Mouse (Mus musculus) lung, postnatal 0 days (tissue): Measurements from ENCODE around the gene Tpmt. TPM values are rescaled to one million over a fixed set of nuclear protein-coding genes. Genes with fewer than 3 reads are reported as not detected.

Source experiments
- ATAC-seq: fragments of 200-750 bp; cut with Nextera tagmentation; 2 replicates; pipeline ENCODE4 v1.8.0; 2017; ENCODE audit warnings: moderate library complexity
- DNase-seq: peaks from one replicate; pipeline ENCODE4 v3.0.0-alpha.2; 2016; ENCODE audit warnings: low spot score
- H3K27ac ChIP-seq: fragments of 300-500 bp; sonication (generic); 2 replicates; pipeline ENCODE4 v1.5.1; 2014; ENCODE audit warnings: antibody characterized with exemption, mild to moderate bottlenecking, low read length, mixed read lengths
- H3K27me3 ChIP-seq: fragments of 300-500 bp; sonication (generic); replicated peaks from 2 replicates; pipeline ENCODE4 v1.6.1; 2014; ENCODE audit warnings: low read length, mixed read lengths; ENCODE audit not compliant: insufficient read depth
- H3K36me3 ChIP-seq: fragments of 300-500 bp; sonication (generic); 2 replicates; pipeline ENCODE4 v1.6.1; 2014; ENCODE audit warnings: low read length, mixed read lengths; ENCODE audit not compliant: insufficient read depth
- H3K4me1 ChIP-seq: fragments of 300-500 bp; sonication (generic); 2 replicates; pipeline ENCODE4 v1.6.1; 2014; ENCODE audit warnings: antibody characterized with exemption, low read depth, low read length, mixed read lengths; ENCODE audit not compliant: insufficient read depth
- H3K4me2 ChIP-seq: fragments of 300-500 bp; sonication (generic); replicated peaks from 2 replicates; pipeline ENCODE4 v1.6.1; 2014; ENCODE audit warnings: low read depth, mild to moderate bottlenecking, low read length, moderate library complexity, mixed read lengths
- H3K4me3 ChIP-seq: fragments of 300-500 bp; sonication (generic); 2 replicates; pipeline ENCODE4 v1.5.1; 2014; ENCODE audit warnings: low read depth, low read length
- H3K9ac ChIP-seq: fragments of 300-500 bp; sonication (generic); replicated peaks from 2 replicates; pipeline ENCODE4 v1.6.1; 2014; ENCODE audit warnings: low read depth, mild to moderate bottlenecking
- H3K9me3 ChIP-seq: fragments of 300-500 bp; sonication (generic); 2 replicates; pipeline ENCODE4 v1.6.1; 2016; ENCODE audit warnings: low read length, mixed read lengths
- CTCF ChIP-seq: IDR thresholded peaks from 2 replicates; pipeline ENCODE4 v1.5.1; 2016; ENCODE audit warnings: antibody characterized with exemption, mild to moderate bottlenecking
- EP300 ChIP-seq: IDR thresholded peaks from 2 replicates; pipeline ENCODE4 v1.6.1; 2016; ENCODE audit warnings: antibody characterized with exemption, mild to moderate bottlenecking, control low read depth
- whole genome bisulfite sequencing: fragments of 180-500 bp; shearing (Covaris S2); extraction: QIAGEN DNeasy Blood & Tissue Kit; methylation state at CpG from one replicate; pipeline ENCODE4 v1.1.7; 2014; 5-methylcytosine and 5-hydroxymethylcytosine counted together
- polyA plus RNA-seq: library from polyadenylated mRNA; unstranded; fragments of >200 nt; fragmentation: Nextera tagmentation; extraction: Ambion mirVana; gene quantifications from 2 replicates; pipeline ENCODE4 v1.2.1, GENCODE M21; 2015

Tpmt gene
- polyA plus RNA-seq, 1 experiment from 2014 or later: 6.8 TPM

GRCm38 (mm10) chr13:47033602-47034001, 10.9 kb downstream of the Tpmt start:
- Histone ChIP-seq H3K36me3 (no peaks in the 10 kb centered on the region), H3K9ac (no peak overlapping the region), H3K4me1 (no peaks in the 10 kb centered on the region), H3K27me3 (no peaks in the 10 kb centered on the region), H3K4me2 (no peak overlapping the region), H3K4me3 (no peak overlapping the region), H3K9me3 (no peaks in the 10 kb centered on the region), H3K27ac (no peak overlapping the region)
- TF ChIP-seq EP300 (no peak), CTCF (no peak)
- DNase-seq (no peak), ATAC-seq (no peak)
- WGBS: 91% methylated on average over 4 of the region's 4 CpGs

GRCm38 (mm10) chr13:47030376-47031107, 14.0 kb downstream of the Tpmt start:
- Histone ChIP-seq H3K9ac (no peak overlapping the region), H3K4me2 (no peak overlapping the region), H3K36me3 (no peaks in the 10 kb centered on the region), H3K9me3 (no peaks in the 10 kb centered on the region), H3K27me3 (no peaks in the 10 kb centered on the region), H3K4me3 (no peak overlapping the region), H3K4me1 (no peaks in the 10 kb centered on the region), H3K27ac (no peak overlapping the region)
- ATAC-seq: no peak
- no peak for DNase-seq
- TF ChIP-seq CTCF (no peak), EP300 (no peak)
- 78% methylated on average over 17 of the region's 17 CpGs for WGBS

GRCm38 (mm10) chr13:47020798-47021197, 23.7 kb downstream of the Tpmt start:
- TF ChIP-seq CTCF: no peak
- no peak for TF ChIP-seq EP300
- no peak overlapping the region for H3K27ac ChIP-seq
- 76% methylated on average over 7 of the region's 7 CpGs for WGBS
- no peaks in the 10 kb centered on the region for H3K9me3 ChIP-seq
- H3K27me3 ChIP-seq: no peaks in the 10 kb centered on the region
- no peak for ATAC-seq
- no peak overlapping the region for H3K9ac ChIP-seq
- no peak overlapping the region for H3K4me3 ChIP-seq
- H3K4me1 ChIP-seq: no peaks in the 10 kb centered on the region
- no peak overlapping the region for H3K4me2 ChIP-seq
- no peak for DNase-seq
- H3K36me3 ChIP-seq: no peaks in the 10 kb centered on the region

GRCm38 (mm10) chr13:47019774-47020173, 24.8 kb downstream of the Tpmt start:
- Histone ChIP-seq H3K27ac (no peak overlapping the region), H3K9ac (no peak overlapping the region), H3K4me2 (no peak overlapping the region), H3K9me3 (no peaks in the 10 kb centered on the region), H3K36me3 (no peaks in the 10 kb centered on the region), H3K4me3 (no peak overlapping the region), H3K27me3 (no peaks in the 10 kb centered on the region), H3K4me1 (peaks cover 3% of the 10 kb centered on the region; the same call in 1 of the 2 replicates)
- no peak for DNase-seq
- 80% methylated on average over 7 of the region's 7 CpGs for WGBS
- no peak for ATAC-seq
- TF ChIP-seq CTCF (no peak), EP300 (no peak)

- ATAC-seq (peak; percentile 65), DNase-seq (peak; percentile 82)
- H3K27ac ChIP-seq: no peak overlapping the region
- H3K4me3 ChIP-seq: no peak overlapping the region
- no peak overlapping the region for H3K9ac ChIP-seq
- H3K36me3 ChIP-seq: no peaks in the 10 kb centered on the region
- WGBS: 36% methylated on average over 5 of the region's 5 CpGs
- no peak overlapping the region for H3K4me2 ChIP-seq
- H3K9me3 ChIP-seq: no peaks in the 10 kb centered on the region
- TF ChIP-seq CTCF (peak; percentile 96), EP300 (no peak)
- H3K4me1 ChIP-seq: peaks cover 3% of the 10 kb centered on the region; the same call in 1 of the 2 replicates
- no peaks in the 10 kb centered on the region for H3K27me3 ChIP-seq
These were observed 27.3 kb downstream of the Tpmt start for GRCm38 (mm10) chr13:47017259-47017658.

GRCm38 (mm10) chr13:47015195-47015501, 29.4 kb downstream of the Tpmt start:
- Histone ChIP-seq H3K27me3 (no peaks in the 10 kb centered on the region), H3K9me3 (no peaks in the 10 kb centered on the region), H3K36me3 (no peaks in the 10 kb centered on the region), H3K4me2 (peak overlapping the region; percentile 89), H3K4me1 (peaks cover 3% of the 10 kb centered on the region; the same call in 1 of the 2 replicates), H3K4me3 (peak overlapping the region; percentile 46), H3K9ac (no peak overlapping the region), H3K27ac (no peak overlapping the region)
- TF ChIP-seq EP300 (no peak), CTCF (no peak)
- ATAC-seq: peak; percentile 9; the same call in 1 of the 2 replicates
- 46% methylated on average over 5 of the region's 5 CpGs for WGBS
- DNase-seq: no peak
